Mouse (Mus musculus) inflammation-experienced regulatory T-cells, adult 16 weeks (primary cell): ENCODE data around the gene Ets2. TPM values are rescaled to one million over a fixed set of nuclear protein-coding genes. Genes with fewer than 3 reads are reported as not detected.

Experiments used
- polyA plus RNA-seq: library from polyadenylated mRNA; unstranded; fragments of 100-300 nt; shearing (Covaris generic); gene quantifications from one replicate; pipeline ENCODE4 v1.2.1, GENCODE M21; 2017

The Ets2 gene
- polyA plus RNA-seq = 14.4 TPM

DNA sequence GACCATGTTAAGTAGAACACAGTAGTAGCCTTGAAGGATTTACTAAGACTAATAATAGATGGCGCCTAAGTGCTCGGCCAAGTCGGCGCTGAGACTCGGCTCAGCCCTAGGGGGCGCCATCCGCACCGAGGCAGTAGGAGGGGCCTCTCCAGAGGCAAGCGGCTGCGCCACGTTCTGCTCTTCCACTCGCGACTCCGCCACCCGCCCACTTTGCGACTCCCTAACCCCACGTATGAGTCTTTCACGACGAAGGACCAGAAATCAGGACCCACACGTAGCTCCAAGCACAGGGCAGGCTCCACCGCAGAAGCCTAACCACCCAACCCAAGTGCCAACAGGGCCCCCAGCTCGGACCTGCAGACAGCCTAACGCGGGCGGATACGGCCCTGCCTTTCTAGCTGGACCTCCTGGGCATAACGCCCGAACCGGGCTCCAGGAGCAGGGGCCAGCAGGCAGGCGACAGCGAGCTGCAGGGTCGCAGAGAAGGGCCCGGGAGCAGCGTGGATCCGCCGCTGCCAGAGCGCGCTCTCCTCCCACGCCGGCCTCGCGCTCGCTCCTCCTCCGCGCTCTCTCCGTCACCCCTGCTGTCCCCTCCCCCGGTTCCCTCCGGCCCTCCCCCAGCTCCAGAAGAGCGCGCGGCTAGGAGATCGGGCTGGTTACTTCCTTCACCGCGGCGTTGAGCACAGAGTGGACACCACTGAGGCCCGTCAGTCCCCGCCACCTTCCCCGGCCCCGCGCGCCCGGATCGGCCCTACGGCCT is at the start of gene Ets2:
Gene Ets2 (plus strand): TSS at position 274 of the 760 bp plus-strand sequence.

Other genes starting within 250 kb of the Ets2 start
- not detected for gene Erg, start 115.5 kb upstream of the Ets2 start, polyA plus RNA-seq